Mouse (Mus musculus): ENCODE results near the gene Olfr643. TPM values are rescaled to one million over a fixed set of nuclear protein-coding genes. Genes with fewer than 3 reads are reported as not detected.
"Not testable (repeated sequence)": the region's sequence is repeated elsewhere in the genome, so short reads cannot be mapped to it uniquely, and the experiment has no call there.

Gene Olfr643
- polyA plus RNA-seq, 1 experiment from 2014 or later: not detected

- Histone ChIP-seq H3K4me3 (ENCODE audit: low read depth, low read length) (no peak overlapping the region), H3K27ac (ENCODE audit: low read length) (no peak overlapping the region), H3K4me2 (replicated peaks; ENCODE audit: low read depth, low read length) (no peak overlapping the region), H3K9me3 (ENCODE audit: low read length) (no peaks in the 10 kb centered on the region), H3K9ac (replicated peaks; ENCODE audit: low read depth) (no peak overlapping the region), H3K4me1 (ENCODE audit: insufficient read depth, low read depth, low read length) (no peaks in the 10 kb centered on the region), H3K36me3 (ENCODE audit: insufficient read depth, low read length) (no peaks in the 10 kb centered on the region), H3K27me3 (replicated peaks; ENCODE audit: insufficient read depth, low read length) (no peaks in the 10 kb centered on the region)
- ATAC-seq: no peak
- no peak for TF ChIP-seq EP300 (IDR thresholded peaks at IDR 0.05)
- TF ChIP-seq CTCF (IDR thresholded peaks at IDR 0.05): no peak
- 28% methylated on average over 1 of the region's 1 CpGs for WGBS
- no peak for DNase-seq (ENCODE audit: low spot score)
These were observed 165.4 kb downstream of the Olfr643 start for GRCm38 (mm10) chr7:103971782-103972181.

GRCm38 (mm10) chr7:103970852-103971251 lies 166.4 kb downstream of the Olfr643 start, which contains the start of gene Olfr635:
Gene Olfr635, plus strand, starts transcription at chr7:103971152.
- 73% methylated on average over 1 of the region's 1 CpGs for WGBS
- Histone ChIP-seq H3K9ac (replicated peaks; ENCODE audit: low read depth) (no peak within 1 kb of the TSS), H3K9me3 (ENCODE audit: low read length) (no peaks in the 10 kb centered on the region), H3K4me2 (replicated peaks; ENCODE audit: low read depth, low read length) (no peak within 1 kb of the TSS), H3K4me3 (ENCODE audit: low read depth, low read length) (no peak within 1 kb of the TSS), H3K27ac (ENCODE audit: low read length) (no peak within 1 kb of the TSS), H3K4me1 (ENCODE audit: insufficient read depth, low read depth, low read length) (no peaks in the 10 kb centered on the region), H3K27me3 (replicated peaks; ENCODE audit: insufficient read depth, low read length) (no peaks in the 10 kb centered on the region), H3K36me3 (ENCODE audit: insufficient read depth, low read length) (no peaks in the 10 kb centered on the region)
- DNase-seq (ENCODE audit: low spot score) (no peak), ATAC-seq (no peak)
- TF ChIP-seq EP300 (IDR thresholded peaks at IDR 0.05): no peak

DNA sequence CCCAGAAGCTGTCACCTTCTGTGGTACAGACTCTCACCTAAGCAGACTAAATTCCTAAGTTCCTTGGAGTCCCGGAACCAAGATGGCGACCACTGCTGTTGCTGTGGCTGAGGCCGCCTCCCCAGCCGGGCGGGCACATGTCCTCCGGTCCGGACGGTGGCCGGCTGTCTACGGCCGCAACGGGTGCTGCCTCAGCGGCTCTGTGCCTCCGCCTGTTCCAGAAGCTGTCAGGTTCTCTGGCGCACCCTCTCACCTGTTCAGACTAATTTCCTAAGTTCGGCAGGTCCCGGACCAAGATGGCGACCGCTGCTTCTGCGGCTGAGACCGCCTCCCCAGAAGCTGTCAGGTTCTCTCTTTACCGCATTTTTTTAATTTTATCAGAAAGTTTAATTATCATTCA lies 170.3 kb downstream of the Olfr643 start:
- H3K27me3 ChIP-seq (replicated peaks; ENCODE audit: insufficient read depth, low read length); H3K4me2 ChIP-seq (replicated peaks; ENCODE audit: low read depth, low read length); ATAC-seq; H3K4me3 ChIP-seq (ENCODE audit: low read depth, low read length); H3K4me1 ChIP-seq (ENCODE audit: insufficient read depth, low read depth, low read length); H3K9ac ChIP-seq (replicated peaks; ENCODE audit: low read depth); H3K9me3 ChIP-seq (ENCODE audit: low read length); H3K27ac ChIP-seq (ENCODE audit: low read length); DNase-seq (ENCODE audit: low spot score); H3K36me3 ChIP-seq (ENCODE audit: insufficient read depth, low read length): not testable (repeated sequence)
- WGBS: 93% methylated on average over 22 of the region's 22 CpGs

Other genes starting within 250 kb of the Olfr643 start
- not detected in 2 replicates for gene Olfr64, start 242.9 kb downstream of the Olfr643 start, polyA plus RNA-seq (2015; fragmentation: Nextera tagmentation; extraction: Ambion mirVana)
- 0.05 TPM in 1 of 2 replicates, not detected in the other for gene Olfr65, start 233.9 kb downstream of the Olfr643 start, polyA plus RNA-seq (2015; fragmentation: Nextera tagmentation; extraction: Ambion mirVana)
- gene Olfr631, start 208.6 kb downstream of the Olfr643 start, polyA plus RNA-seq (2015; fragmentation: Nextera tagmentation; extraction: Ambion mirVana): not detected in 2 replicates
- gene Olfr632, start 203.1 kb downstream of the Olfr643 start, polyA plus RNA-seq (2015; fragmentation: Nextera tagmentation; extraction: Ambion mirVana): not detected in 2 replicates
- not detected in 2 replicates for gene Olfr633, start 193.0 kb downstream of the Olfr643 start, polyA plus RNA-seq (2015; fragmentation: Nextera tagmentation; extraction: Ambion mirVana)
- gene Olfr635, start 166.3 kb downstream of the Olfr643 start, polyA plus RNA-seq (2015; fragmentation: Nextera tagmentation; extraction: Ambion mirVana): not detected in 2 replicates
- gene Olfr638, start 138.7 kb downstream of the Olfr643 start, polyA plus RNA-seq (2015; fragmentation: Nextera tagmentation; extraction: Ambion mirVana): not detected in 2 replicates
- not detected in 2 replicates for gene Olfr639, start 120.1 kb downstream of the Olfr643 start, polyA plus RNA-seq (2015; fragmentation: Nextera tagmentation; extraction: Ambion mirVana)
- not detected in 2 replicates for gene Olfr640, start 111.8 kb downstream of the Olfr643 start, polyA plus RNA-seq (2015; fragmentation: Nextera tagmentation; extraction: Ambion mirVana)
- gene Olfr641, start 102.0 kb downstream of the Olfr643 start, polyA plus RNA-seq (2015; fragmentation: Nextera tagmentation; extraction: Ambion mirVana): not detected in 2 replicates
- gene Olfr642, start 84.7 kb downstream of the Olfr643 start, polyA plus RNA-seq (2015; fragmentation: Nextera tagmentation; extraction: Ambion mirVana): not detected in 2 replicates
- gene 4930516K23Rik, start 76.0 kb downstream of the Olfr643 start, polyA plus RNA-seq (2015; fragmentation: Nextera tagmentation; extraction: Ambion mirVana): not detected in 2 replicates
- not detected in 2 replicates for gene Olfr644, start 65.5 kb downstream of the Olfr643 start, polyA plus RNA-seq (2015; fragmentation: Nextera tagmentation; extraction: Ambion mirVana)
- gene Olfr645, start 51.9 kb downstream of the Olfr643 start, polyA plus RNA-seq (2015; fragmentation: Nextera tagmentation; extraction: Ambion mirVana): not detected in 2 replicates
- gene Olfr646, start 32.5 kb downstream of the Olfr643 start, polyA plus RNA-seq (2015; fragmentation: Nextera tagmentation; extraction: Ambion mirVana): not detected in 2 replicates
- not detected in 2 replicates for gene Ubqln5, start 7.6 kb downstream of the Olfr643 start, polyA plus RNA-seq (2015; fragmentation: Nextera tagmentation; extraction: Ambion mirVana)
- gene Ubqln3, start 5.9 kb upstream of the Olfr643 start, polyA plus RNA-seq (2015; fragmentation: Nextera tagmentation; extraction: Ambion mirVana): not detected in 2 replicates
- not detected in 2 replicates for gene Ubqlnl, start 13.2 kb upstream of the Olfr643 start, polyA plus RNA-seq (2015; fragmentation: Nextera tagmentation; extraction: Ambion mirVana)
- not detected in 2 replicates for gene Olfm5, start 27.4 kb upstream of the Olfr643 start, polyA plus RNA-seq (2015; fragmentation: Nextera tagmentation; extraction: Ambion mirVana)
- gene Olfr648, start 46.0 kb upstream of the Olfr643 start, polyA plus RNA-seq (2015; fragmentation: Nextera tagmentation; extraction: Ambion mirVana): 0.13 TPM in 1 of 2 replicates, not detected in the other
- not detected in 2 replicates for gene Olfr649, start 58.6 kb upstream of the Olfr643 start, polyA plus RNA-seq (2015; fragmentation: Nextera tagmentation; extraction: Ambion mirVana)
- gene Trim6, start 81.4 kb upstream of the Olfr643 start, polyA plus RNA-seq (2015; fragmentation: Nextera tagmentation; extraction: Ambion mirVana): 0.61 and 1.1 TPM in 2 replicates
- gene Trim34a, start 107.1 kb upstream of the Olfr643 start, polyA plus RNA-seq (2015; fragmentation: Nextera tagmentation; extraction: Ambion mirVana): 6.5 and 7.3 TPM in 2 replicates
- 1.1 and 1.6 TPM in 2 replicates for gene Trim5, start 150.7 kb upstream of the Olfr643 start, polyA plus RNA-seq (2015; fragmentation: Nextera tagmentation; extraction: Ambion mirVana)
- gene Trim12a, start 178.1 kb upstream of the Olfr643 start, polyA plus RNA-seq (2015; fragmentation: Nextera tagmentation; extraction: Ambion mirVana): 10.8 and 11.7 TPM in 2 replicates
- 0.07 TPM in 1 of 2 replicates, not detected in the other for gene Trim34b, start 192.1 kb upstream of the Olfr643 start, polyA plus RNA-seq (2015; fragmentation: Nextera tagmentation; extraction: Ambion mirVana)
- 3.1 and 3.6 TPM in 2 replicates for gene Trim12c, start 216.0 kb upstream of the Olfr643 start, polyA plus RNA-seq (2015; fragmentation: Nextera tagmentation; extraction: Ambion mirVana)
- gene Trim30b, start 232.5 kb upstream of the Olfr643 start, polyA plus RNA-seq (2015; fragmentation: Nextera tagmentation; extraction: Ambion mirVana): 0.52 and 0.75 TPM in 2 replicates